Mouse (Mus musculus): Measurements from ENCODE around the gene Cox16. TPM values are rescaled to one million over a fixed set of nuclear protein-coding genes. Genes with fewer than 3 reads are reported as not detected.

Cox16 gene
- polyA plus RNA-seq, 1 experiment from 2014 or later, result 153 TPM

DNA sequence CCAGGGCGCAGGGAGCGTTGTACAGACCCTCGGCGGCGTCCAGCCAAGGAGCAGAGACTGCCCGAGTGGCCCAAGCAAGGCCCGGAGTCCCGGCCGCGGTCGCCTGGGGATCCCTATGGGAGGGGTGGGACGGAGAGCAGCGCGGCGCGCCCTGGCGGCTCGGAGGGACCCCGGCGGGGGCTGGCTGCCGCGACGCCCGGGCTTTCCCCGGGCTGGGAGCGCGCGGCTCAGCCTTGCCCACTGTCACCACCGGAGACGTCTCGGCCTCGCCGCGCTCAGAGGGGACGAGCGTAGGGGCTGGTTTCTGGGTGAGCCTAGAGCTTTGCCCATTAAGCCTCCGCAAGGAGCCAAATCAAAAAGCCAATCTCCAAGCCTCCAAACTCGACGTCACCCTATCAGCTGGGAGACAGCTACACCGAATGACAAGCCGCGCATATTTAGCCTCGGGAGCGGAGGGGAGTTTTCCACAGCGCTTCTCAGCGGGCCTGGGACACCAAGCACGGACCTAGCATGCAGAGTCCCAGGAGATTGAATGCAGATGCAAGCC, 152.0 kb downstream of the Cox16 start, which contains the start of gene Slc8a3:
Slc8a3 (minus strand) TSS at position 306 of the 547 bp plus-strand sequence.
- ATAC-seq (ENCODE audit: insufficient read depth, low FRiP score), result peak; percentile 64; the same call in 1 of the 2 replicates
- peaks cover 4% of the 10 kb centered on the region; the same call in 1 of the 2 replicates for H3K27me3 ChIP-seq (ENCODE audit: control insufficient read depth, insufficient read depth, low read length)
- no peak within 1 kb of the TSS for H3K27ac ChIP-seq (ENCODE audit: low read length)
- no peaks in the 10 kb centered on the region for H3K9me3 ChIP-seq (replicated peaks; ENCODE audit: control insufficient read depth, low read length)
- peak within 1 kb of the TSS; percentile 75 for H3K9ac ChIP-seq (ENCODE audit: low read length)
- H3K4me1 ChIP-seq (ENCODE audit: control insufficient read depth, insufficient read depth, low read length), result peaks cover 7% of the 10 kb centered on the region
- peak within 1 kb of the TSS; percentile 100 for H3K4me2 ChIP-seq (ENCODE audit: low read depth, low read length)
- H3K36me3 ChIP-seq (ENCODE audit: control insufficient read depth, insufficient read depth, low read length), result no peaks in the 10 kb centered on the region
- WGBS, result under 1% methylated on average over 47 of the region's 47 CpGs
- H3K4me3 ChIP-seq (replicated peaks; ENCODE audit: low read length), result peak within 1 kb of the TSS; percentile 66

DNA sequence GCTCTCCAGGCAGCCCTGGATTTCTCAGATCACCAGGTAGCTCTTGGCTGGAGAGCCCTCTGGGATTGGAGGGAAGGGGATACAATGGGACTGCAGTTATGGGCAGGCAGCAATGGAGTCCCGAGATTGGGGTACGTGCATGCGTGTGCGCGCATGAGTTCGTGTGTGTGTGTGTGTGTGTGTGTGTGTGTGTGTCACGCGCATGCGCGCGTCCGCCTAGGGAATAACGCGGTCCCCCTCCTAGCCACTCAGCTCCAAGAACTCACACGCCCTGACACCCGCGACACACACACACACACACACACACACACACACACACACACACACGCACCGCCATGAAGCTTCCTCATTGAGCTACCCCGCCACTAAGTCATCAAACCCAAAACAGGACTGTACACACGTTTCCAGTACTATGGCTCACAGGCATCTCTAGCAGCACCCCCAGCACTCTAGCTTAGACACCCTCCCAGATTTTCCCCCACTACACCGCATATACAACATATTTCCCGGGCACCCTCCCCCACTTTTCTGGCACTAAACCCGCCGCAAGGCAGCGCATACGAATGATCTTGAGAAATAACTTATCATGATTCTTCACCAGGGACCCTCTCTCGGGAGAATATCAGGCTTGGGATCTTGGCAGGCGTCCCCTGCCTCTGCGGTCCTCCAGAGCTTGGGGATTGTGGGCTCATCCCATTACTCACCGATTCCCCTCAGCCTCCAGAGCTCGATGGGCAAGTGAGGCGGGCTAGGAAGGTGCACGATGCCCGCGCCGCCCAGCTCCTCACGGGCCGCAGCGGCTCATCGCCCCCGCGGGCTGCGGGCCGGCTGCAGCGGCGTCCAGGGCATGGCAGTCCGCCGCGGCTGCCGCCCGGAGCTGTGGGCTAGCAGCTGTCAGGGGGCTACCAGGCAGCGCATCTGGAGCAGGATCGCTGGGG, 152.7 kb downstream of the Cox16 start:
- Histone ChIP-seq H3K27ac (ENCODE audit: low read length) (no peak overlapping the region), H3K4me2 (ENCODE audit: low read depth, low read length) (peak overlapping the region; percentile 100)

GRCm38 (mm10) chr12:81331046-81331638, 153.8 kb downstream of the Cox16 start:
- 24% methylated on average over 5 of the region's 5 CpGs for WGBS
- ATAC-seq (ENCODE audit: insufficient read depth, low FRiP score), result no peak
- Histone ChIP-seq H3K9ac (ENCODE audit: low read length) (no peak overlapping the region), H3K9me3 (replicated peaks; ENCODE audit: control insufficient read depth, low read length) (no peaks in the 10 kb centered on the region), H3K4me1 (ENCODE audit: control insufficient read depth, insufficient read depth, low read length) (peaks cover 7% of the 10 kb centered on the region), H3K4me3 (replicated peaks; ENCODE audit: low read length) (no peak overlapping the region), H3K27me3 (ENCODE audit: control insufficient read depth, insufficient read depth, low read length) (peaks cover 4% of the 10 kb centered on the region; the same call in 1 of the 2 replicates), H3K36me3 (ENCODE audit: control insufficient read depth, insufficient read depth, low read length) (no peaks in the 10 kb centered on the region), H3K27ac (ENCODE audit: low read length) (no peak overlapping the region), H3K4me2 (ENCODE audit: low read depth, low read length) (no peak overlapping the region)

More for the DNA sequence above, 152.7 kb downstream of the Cox16 start:
- Histone ChIP-seq H3K4me3 (replicated peaks; ENCODE audit: low read length) (peak overlapping the region; percentile 66), H3K27me3 (ENCODE audit: control insufficient read depth, insufficient read depth, low read length) (peaks cover 4% of the 10 kb centered on the region; the same call in 1 of the 2 replicates), H3K9me3 (replicated peaks; ENCODE audit: control insufficient read depth, low read length) (no peaks in the 10 kb centered on the region), H3K4me1 (ENCODE audit: control insufficient read depth, insufficient read depth, low read length) (peaks cover 7% of the 10 kb centered on the region), H3K9ac (ENCODE audit: low read length) (peak overlapping the region; percentile 75), H3K36me3 (ENCODE audit: control insufficient read depth, insufficient read depth, low read length) (no peaks in the 10 kb centered on the region)
- ATAC-seq (ENCODE audit: insufficient read depth, low FRiP score), result peak; percentile 44
- whole genome bisulfite sequencing, result under 1% methylated on average over 54 of the region's 54 CpGs

DNA sequence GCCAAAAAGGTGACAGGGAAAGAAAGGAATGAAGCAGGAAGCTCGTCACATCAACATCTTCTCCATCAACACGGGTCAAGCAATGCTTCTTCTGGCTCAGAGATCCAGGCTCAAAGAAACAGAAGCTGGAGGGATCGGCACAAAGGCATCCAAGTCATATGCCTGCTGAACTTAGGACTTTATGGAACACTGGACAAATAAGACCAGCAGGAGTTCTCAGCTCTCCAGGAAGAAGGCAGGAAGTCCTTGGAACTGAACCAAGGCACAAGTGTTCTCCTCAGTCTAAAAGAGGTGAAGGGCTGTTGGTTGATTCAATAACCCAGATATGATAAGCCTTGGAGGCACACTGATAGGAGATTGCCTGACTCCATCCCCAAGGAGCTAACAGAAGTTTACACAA, 159.9 kb downstream of the Cox16 start:
- Histone ChIP-seq H3K9me3 (replicated peaks; ENCODE audit: control insufficient read depth, low read length) (no peaks in the 10 kb centered on the region), H3K4me1 (ENCODE audit: control insufficient read depth, insufficient read depth, low read length) (no peaks in the 10 kb centered on the region), H3K36me3 (ENCODE audit: control insufficient read depth, insufficient read depth, low read length) (no peaks in the 10 kb centered on the region), H3K4me3 (replicated peaks; ENCODE audit: low read length) (no peak overlapping the region), H3K27ac (ENCODE audit: low read length) (no peak overlapping the region), H3K9ac (ENCODE audit: low read length) (no peak overlapping the region), H3K27me3 (ENCODE audit: control insufficient read depth, insufficient read depth, low read length) (no peaks in the 10 kb centered on the region), H3K4me2 (ENCODE audit: low read depth, low read length) (no peak overlapping the region)
- ATAC-seq (ENCODE audit: insufficient read depth, low FRiP score), result no peak
- WGBS, result 75% methylated on average over 3 of the region's 3 CpGs

DNA sequence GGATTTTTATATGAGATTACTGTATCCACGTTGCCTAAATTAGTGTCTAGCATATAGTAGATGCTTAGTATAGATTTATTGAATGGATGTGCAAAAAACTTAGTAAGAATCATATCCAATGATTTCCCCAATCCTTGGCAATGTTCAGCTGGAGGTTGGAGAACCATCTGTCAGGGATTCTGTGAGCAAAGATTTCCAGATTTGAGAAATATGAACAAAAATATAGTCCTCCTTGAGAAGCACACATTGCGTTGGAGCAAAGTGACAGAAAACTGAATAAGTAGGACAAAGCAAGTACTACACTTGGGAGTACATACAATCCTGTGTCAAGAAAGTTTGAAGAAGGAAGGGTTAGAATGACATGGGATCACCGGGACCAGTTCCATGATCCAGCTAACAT, 160.8 kb downstream of the Cox16 start:
- Histone ChIP-seq H3K4me2 (ENCODE audit: low read depth, low read length) (no peak overlapping the region), H3K27ac (ENCODE audit: low read length) (no peak overlapping the region), H3K9me3 (replicated peaks; ENCODE audit: control insufficient read depth, low read length) (no peaks in the 10 kb centered on the region), H3K27me3 (ENCODE audit: control insufficient read depth, insufficient read depth, low read length) (no peaks in the 10 kb centered on the region), H3K4me1 (ENCODE audit: control insufficient read depth, insufficient read depth, low read length) (no peaks in the 10 kb centered on the region), H3K4me3 (replicated peaks; ENCODE audit: low read length) (no peak overlapping the region), H3K36me3 (ENCODE audit: control insufficient read depth, insufficient read depth, low read length) (no peaks in the 10 kb centered on the region), H3K9ac (ENCODE audit: low read length) (no peak overlapping the region)
- 96% methylated on average over 3 of the region's 3 CpGs for WGBS
- ATAC-seq (ENCODE audit: insufficient read depth, low FRiP score), result no peak

DNA sequence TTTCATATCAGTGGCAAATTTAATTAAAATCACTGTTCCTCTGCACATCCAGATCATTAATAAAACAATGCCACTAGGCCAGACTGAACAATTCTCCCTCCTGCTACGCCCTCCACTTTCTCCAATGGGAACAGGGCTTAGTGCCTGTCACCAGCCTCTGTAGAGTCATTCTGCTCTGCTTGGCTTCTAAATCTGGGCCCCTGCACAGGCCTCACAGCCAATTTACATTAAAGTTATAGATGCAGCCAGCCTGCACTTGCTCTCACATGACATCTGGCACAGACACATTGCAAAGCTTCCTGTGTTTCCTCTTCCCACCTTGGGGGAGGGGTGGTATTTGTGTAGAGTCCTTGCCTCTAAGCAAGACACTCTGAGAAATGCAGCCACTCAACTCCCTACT, 163.9 kb downstream of the Cox16 start:
- Histone ChIP-seq H3K27ac (ENCODE audit: low read length) (no peak overlapping the region), H3K9me3 (replicated peaks; ENCODE audit: control insufficient read depth, low read length) (no peaks in the 10 kb centered on the region), H3K4me1 (ENCODE audit: control insufficient read depth, insufficient read depth, low read length) (no peaks in the 10 kb centered on the region), H3K4me3 (replicated peaks; ENCODE audit: low read length) (no peak overlapping the region), H3K9ac (ENCODE audit: low read length) (no peak overlapping the region), H3K4me2 (ENCODE audit: low read depth, low read length) (no peak overlapping the region), H3K27me3 (ENCODE audit: control insufficient read depth, insufficient read depth, low read length) (no peaks in the 10 kb centered on the region), H3K36me3 (ENCODE audit: control insufficient read depth, insufficient read depth, low read length) (no peaks in the 10 kb centered on the region)
- 76% methylated on average over 1 of the region's 1 CpGs for WGBS
- no peak for ATAC-seq (ENCODE audit: insufficient read depth, low FRiP score)

- Histone ChIP-seq H3K4me3 (replicated peaks; ENCODE audit: low read length) (no peak overlapping the region), H3K4me1 (ENCODE audit: control insufficient read depth, insufficient read depth, low read length) (no peaks in the 10 kb centered on the region), H3K4me2 (ENCODE audit: low read depth, low read length) (no peak overlapping the region), H3K27ac (ENCODE audit: low read length) (no peak overlapping the region), H3K27me3 (ENCODE audit: control insufficient read depth, insufficient read depth, low read length) (no peaks in the 10 kb centered on the region), H3K9ac (ENCODE audit: low read length) (no peak overlapping the region), H3K36me3 (ENCODE audit: control insufficient read depth, insufficient read depth, low read length) (no peaks in the 10 kb centered on the region), H3K9me3 (replicated peaks; ENCODE audit: control insufficient read depth, low read length) (no peaks in the 10 kb centered on the region)
- ATAC-seq (ENCODE audit: insufficient read depth, low FRiP score), result no peak
- WGBS, result 47% methylated on average over 2 of the region's 2 CpGs
Measured at GRCm38 (mm10) chr12:81317811-81318210, 167.1 kb downstream of the Cox16 start.

DNA sequence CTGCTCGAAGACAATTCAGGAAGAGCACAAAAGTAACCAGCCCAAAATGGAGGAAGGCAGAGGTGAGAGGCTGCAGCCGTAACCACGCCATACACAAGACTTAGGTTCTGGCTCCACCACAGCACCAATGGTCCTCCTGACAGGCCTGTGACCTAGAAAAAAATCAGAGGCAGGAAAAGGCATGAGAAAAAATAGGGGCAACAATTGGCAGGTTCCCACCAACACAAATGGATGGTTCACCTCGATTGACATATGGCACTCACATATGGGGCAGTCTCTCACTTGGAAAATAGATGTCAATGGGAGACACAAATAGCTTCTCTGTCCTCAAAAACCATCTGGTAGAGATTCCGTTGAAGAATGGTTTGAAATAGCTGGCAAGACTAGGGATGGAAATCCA, 169.0 kb downstream of the Cox16 start:
- Histone ChIP-seq H3K4me1 (ENCODE audit: control insufficient read depth, insufficient read depth, low read length) (no peaks in the 10 kb centered on the region), H3K36me3 (ENCODE audit: control insufficient read depth, insufficient read depth, low read length) (no peaks in the 10 kb centered on the region), H3K9ac (ENCODE audit: low read length) (no peak overlapping the region), H3K4me2 (ENCODE audit: low read depth, low read length) (no peak overlapping the region), H3K27me3 (ENCODE audit: control insufficient read depth, insufficient read depth, low read length) (no peaks in the 10 kb centered on the region), H3K4me3 (replicated peaks; ENCODE audit: low read length) (no peak overlapping the region), H3K9me3 (replicated peaks; ENCODE audit: control insufficient read depth, low read length) (no peaks in the 10 kb centered on the region), H3K27ac (ENCODE audit: low read length) (no peak overlapping the region)
- WGBS, result 90% methylated on average over 5 of the region's 5 CpGs
- no peak for ATAC-seq (ENCODE audit: insufficient read depth, low FRiP score)
